Mouse (Mus musculus) G1E (cell line): Measurements from ENCODE around the gene Adgrb3. TPM values are rescaled to one million over a fixed set of nuclear protein-coding genes. Genes with fewer than 3 reads are reported as not detected.
"Not testable (repeated sequence)": the region's sequence is repeated elsewhere in the genome, so short reads cannot be mapped to it uniquely, and the experiment has no call there.

ENCODE experiments used
- ATAC-seq: 2 replicates; pipeline ENCODE4 v1.8.0; 2016; ENCODE audit warnings: mild to moderate bottlenecking; ENCODE audit not compliant: insufficient number of reproducible peaks, poor library complexity, low FRiP score, severe bottlenecking; ENCODE audit errors: extremely low read depth
- DNase-seq: peaks from one replicate; pipeline ENCODE4 v3.0.0; 2012; ENCODE audit warnings: low spot score
- H3K27me3 ChIP-seq: 2 replicates; pipeline ENCODE4 v1.6.1; 2012; ENCODE audit warnings: mild to moderate bottlenecking, low read length, inconsistent platforms; ENCODE audit not compliant: insufficient read depth
- H3K36me3 ChIP-seq: replicated peaks from 2 replicates; pipeline ENCODE3; 2012; ENCODE audit warnings: mild to moderate bottlenecking, inconsistent platforms
- H3K4me1 ChIP-seq: 2 replicates; pipeline ENCODE4 v1.6.1; 2012; ENCODE audit warnings: low read depth, low read length, inconsistent platforms, mixed read lengths; ENCODE audit not compliant: insufficient read depth
- H3K4me3 ChIP-seq: 2 replicates; pipeline ENCODE4 v1.5.1; 2012; ENCODE audit warnings: low read depth, mild to moderate bottlenecking, inconsistent platforms, low read length, moderate library complexity, mixed read lengths
- H3K9me3 ChIP-seq: replicated peaks from 2 replicates; pipeline ENCODE4 v1.6.1; 2012; ENCODE audit warnings: inconsistent platforms
- CTCF ChIP-seq: IDR thresholded peaks from 2 replicates; pipeline ENCODE4 v1.5.1; 2012; ENCODE audit warnings: low read depth, low read length, inconsistent platforms, mixed read lengths
- GATA1 ChIP-seq: IDR thresholded peaks from 2 replicates; pipeline ENCODE4 v1.6.1; 2012; ENCODE audit warnings: borderline replicate concordance, low read length, inconsistent platforms, mixed read lengths
- GATA2 ChIP-seq: IDR thresholded peaks from 2 replicates; pipeline ENCODE4 v1.6.1; 2012; ENCODE audit warnings: low read depth, low read length, inconsistent platforms, borderline replicate concordance
- POLR2AphosphoS5 ChIP-seq: IDR thresholded peaks from 2 replicates; pipeline ENCODE4 v1.6.1; 2012; ENCODE audit warnings: low read depth, low read length, inconsistent platforms; ENCODE audit not compliant: insufficient replicate concordance
- TAL1 ChIP-seq: conservative IDR thresholded peaks from 2 replicates; pipeline ENCODE4 v1.6.1; 2012; ENCODE audit warnings: low read depth, low read length, inconsistent platforms, mixed read lengths
- polyA plus RNA-seq: library from polyadenylated mRNA; stranded (reverse); fragments of >175 nt; gene quantifications from 2 replicates; pipeline ENCODE4 v1.2.3, GENCODE M21; 2012
- total RNA-seq, 2 experiments: library from RNA; stranded (forward) in 1 of 2; stranded (reverse) in 1 of 2; fragments of 200-1000 nt in 1 of 2; fragments of >200 nt in 1 of 2; fragmentation: Nextera tagmentation in 1 of 2; gene quantifications; 2 replicates each; pipeline ENCODE4 v1.2.3; 2014 to 2017

Adgrb3 gene
- total and polyA plus RNA-seq, 3 experiments = 0.55 TPM; not detected in 2

GRCm38 (mm10) chr1:25616954-25617353 lies 212.6 kb downstream of the Adgrb3 start:
- Histone ChIP-seq H3K9me3 (no peaks in the 10 kb centered on the region), H3K36me3 (no peaks in the 10 kb centered on the region), H3K27me3 (no peaks in the 10 kb centered on the region), H3K4me3 (no peak overlapping the region), H3K4me1 (no peaks in the 10 kb centered on the region)
- ATAC-seq = no peak
- no peak for DNase-seq
- no peak for TF ChIP-seq GATA1

DNA sequence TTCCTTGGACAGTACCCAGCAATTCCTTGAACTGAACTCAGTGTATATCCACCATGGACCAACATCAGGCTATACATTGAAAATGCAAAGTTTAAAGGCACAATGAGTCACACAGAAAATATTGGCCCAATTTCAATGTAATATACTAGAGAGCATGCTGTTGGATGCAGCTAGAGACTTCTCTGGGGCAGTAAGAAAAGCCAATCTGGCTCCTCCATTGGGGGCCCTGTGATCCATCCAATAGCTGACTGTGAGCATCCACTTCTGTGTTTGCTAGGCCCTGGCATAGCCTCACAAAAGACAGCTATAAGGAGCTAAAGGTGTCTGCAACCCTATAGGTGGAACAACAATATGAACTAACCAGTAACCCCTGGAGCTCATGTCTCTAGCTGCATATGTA lies 218.7 kb downstream of the Adgrb3 start:
- ATAC-seq, H3K4me1 ChIP-seq, H3K36me3 ChIP-seq, H3K4me3 ChIP-seq, DNase-seq, H3K9me3 ChIP-seq, H3K27me3 ChIP-seq: not testable (repeated sequence)

GRCm38 (mm10) chr1:25598941-25599340 lies 230.6 kb downstream of the Adgrb3 start:
- H3K36me3 ChIP-seq = no peaks in the 10 kb centered on the region
- DNase-seq (no peak), ATAC-seq (no peak)
- H3K4me1 ChIP-seq = no peaks in the 10 kb centered on the region
- no peaks in the 10 kb centered on the region; the same call in 1 of the 2 replicates for H3K27me3 ChIP-seq
- TF ChIP-seq CTCF (no peak), GATA2 (no peak), TAL1 (no peak), POLR2AphosphoS5 (no peak), GATA1 (no peak)
- H3K4me3 ChIP-seq = no peak overlapping the region
- H3K9me3 ChIP-seq = peaks cover 9% of the 10 kb centered on the region

DNA sequence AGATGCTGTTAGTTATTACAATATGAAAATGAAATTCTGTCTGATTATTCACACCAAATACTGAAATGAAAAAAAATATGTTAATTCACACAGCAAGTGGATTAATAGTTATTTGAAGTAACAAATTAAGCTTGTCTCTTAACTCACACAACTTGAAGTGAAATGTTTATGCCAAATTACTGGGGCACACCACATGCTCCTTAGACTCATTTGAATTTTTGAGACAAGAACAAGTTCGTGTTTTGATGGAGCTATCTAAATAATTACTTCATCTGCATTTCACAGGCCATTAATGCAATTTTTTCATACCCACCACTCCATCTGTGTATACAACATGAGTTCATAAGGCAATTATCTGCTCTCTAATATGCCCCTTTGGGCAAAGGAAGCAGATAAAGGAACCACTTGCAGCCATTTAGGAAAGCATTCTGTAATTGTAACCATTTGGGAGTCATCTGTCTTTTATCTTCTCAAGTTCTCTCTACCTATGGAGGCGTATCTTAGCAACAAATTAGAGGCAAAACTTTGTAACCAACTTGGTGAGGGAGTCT lies 240.9 kb downstream of the Adgrb3 start:
- Histone ChIP-seq H3K36me3 (no peaks in the 10 kb centered on the region), H3K9me3 (no peaks in the 10 kb centered on the region), H3K27me3 (no peaks in the 10 kb centered on the region), H3K4me1 (no peaks in the 10 kb centered on the region), H3K4me3 (no peak overlapping the region)
- DNase-seq (no peak), ATAC-seq (no peak)
- no peak for TF ChIP-seq POLR2AphosphoS5
- TF ChIP-seq TAL1 = no peak
- no peak for TF ChIP-seq GATA1
- no peak for TF ChIP-seq GATA2
- no peak for TF ChIP-seq CTCF

- H3K36me3 ChIP-seq = no peaks in the 10 kb centered on the region
- H3K4me1 ChIP-seq = no peaks in the 10 kb centered on the region
- TF ChIP-seq TAL1 (no peak), GATA1 (no peak), CTCF (no peak), POLR2AphosphoS5 (no peak), GATA2 (no peak)
- H3K9me3 ChIP-seq = peaks cover 3% of the 10 kb centered on the region
- no peak for DNase-seq
- no peak overlapping the region for H3K4me3 ChIP-seq
- no peak for ATAC-seq
- no peaks in the 10 kb centered on the region for H3K27me3 ChIP-seq
These were observed 247.8 kb downstream of the Adgrb3 start for GRCm38 (mm10) chr1:25581698-25582097.

DNA sequence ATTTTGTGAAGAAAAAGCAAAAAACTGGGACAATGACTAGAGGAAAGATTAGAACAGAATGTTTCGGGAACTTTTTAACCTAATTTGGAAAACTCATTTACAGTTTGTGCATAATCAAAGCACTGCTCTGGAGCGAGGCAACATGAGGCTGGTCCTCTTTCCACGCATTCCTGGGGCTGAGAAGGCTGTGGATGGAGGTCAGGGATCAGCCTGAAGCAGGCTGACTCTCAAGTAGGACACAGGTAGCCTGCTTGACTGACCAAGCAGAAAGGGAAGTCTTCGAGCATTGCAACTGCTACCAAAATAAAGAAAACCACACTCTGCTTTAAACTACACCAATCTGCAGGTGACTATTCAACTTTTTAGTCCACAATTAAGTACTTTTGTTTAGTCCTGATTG lies 251.7 kb downstream of the Adgrb3 start:
- Histone ChIP-seq H3K27me3 (no peaks in the 10 kb centered on the region), H3K4me3 (no peak overlapping the region), H3K9me3 (peaks cover 5% of the 10 kb centered on the region), H3K4me1 (no peaks in the 10 kb centered on the region), H3K36me3 (no peaks in the 10 kb centered on the region)
- TF ChIP-seq POLR2AphosphoS5 = no peak
- TF ChIP-seq CTCF = no peak
- no peak for TF ChIP-seq TAL1
- TF ChIP-seq GATA2 = no peak
- no peak for TF ChIP-seq GATA1
- no peak for ATAC-seq
- no peak for DNase-seq

- Histone ChIP-seq H3K36me3 (no peaks in the 10 kb centered on the region), H3K27me3 (no peaks in the 10 kb centered on the region), H3K4me1 (no peaks in the 10 kb centered on the region), H3K4me3 (no peak overlapping the region), H3K9me3 (peaks cover 5% of the 10 kb centered on the region)
- ATAC-seq = no peak; the same call in 1 of the 2 replicates
- TF ChIP-seq TAL1 (no peak), CTCF (no peak), GATA2 (no peak), GATA1 (no peak), POLR2AphosphoS5 (no peak)
- no peak for DNase-seq
These were observed 252.9 kb downstream of the Adgrb3 start for GRCm38 (mm10) chr1:25576598-25576997.
